Mouse (Mus musculus): ENCODE measurements around the gene Zrsr2.

GRCm38 (mm10) chrX:163929550-163929949, 28.9 kb downstream of the Zrsr2 start:
- no peak for TF ChIP-seq CTCF (IDR thresholded peaks at IDR 0.05; ENCODE audit: borderline replicate concordance, control insufficient read depth, extremely low read depth, insufficient read depth, low read length, poor library complexity)
- no peak for TF ChIP-seq POLR2A (IDR thresholded peaks at IDR 0.05; ENCODE audit: control insufficient read depth, extremely low read depth, insufficient read depth, low read length, poor library complexity)

Data from thymus, adult 2 months (tissue).